Mouse (Mus musculus): ENCODE results near the gene Sp1. TPM values are rescaled to one million over a fixed set of nuclear protein-coding genes. Genes with fewer than 3 reads are reported as not detected.

Gene Sp1
- polyA plus RNA-seq, 1 experiment = 13.8 TPM

DNA sequence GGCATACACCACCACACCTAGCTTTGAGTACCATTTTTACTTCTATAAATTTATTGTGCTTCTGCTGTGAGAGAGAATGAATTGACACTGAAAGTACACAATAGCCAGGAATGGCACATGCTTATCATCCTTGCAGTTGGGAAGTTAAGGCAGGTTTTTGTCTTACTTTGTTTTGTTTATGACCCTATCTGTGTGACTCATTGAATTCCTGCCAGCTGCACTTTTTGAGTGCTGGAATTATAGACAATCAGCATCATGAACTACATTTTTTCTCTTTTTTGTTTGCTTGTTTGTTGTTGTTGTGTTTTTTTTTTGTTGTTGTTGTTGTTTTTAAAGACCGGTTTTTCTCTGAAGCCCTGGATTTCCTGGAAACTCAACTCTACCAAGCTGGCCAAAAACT, 15.0 kb downstream of the Sp1 start:
- H3K4me1 ChIP-seq (ENCODE audit: control insufficient read depth, insufficient read depth, insufficient read length, low read length) = no peaks in the 10 kb centered on the region
- WGBS = 13% methylated on average over 1 of the region's 1 CpGs
- no peaks in the 10 kb centered on the region for H3K27me3 ChIP-seq (ENCODE audit: control insufficient read depth, insufficient read depth, low read length)
- H3K27ac ChIP-seq (ENCODE audit: insufficient read depth, low read depth, low read length) = no peak overlapping the region
- H3K36me3 ChIP-seq (ENCODE audit: control insufficient read depth, insufficient read depth, low read length) = peaks cover 21% of the 10 kb centered on the region
- H3K4me3 ChIP-seq (ENCODE audit: low read depth, low read length) = no peak overlapping the region
- TF ChIP-seq CTCF (IDR thresholded peaks at IDR 0.05; ENCODE audit: extremely low read depth, insufficient read length, insufficient replicate concordance, low read depth, low read length) (no peak), POLR2A (IDR thresholded peaks at IDR 0.05; ENCODE audit: low read depth, low read length) (no peak)

DNA sequence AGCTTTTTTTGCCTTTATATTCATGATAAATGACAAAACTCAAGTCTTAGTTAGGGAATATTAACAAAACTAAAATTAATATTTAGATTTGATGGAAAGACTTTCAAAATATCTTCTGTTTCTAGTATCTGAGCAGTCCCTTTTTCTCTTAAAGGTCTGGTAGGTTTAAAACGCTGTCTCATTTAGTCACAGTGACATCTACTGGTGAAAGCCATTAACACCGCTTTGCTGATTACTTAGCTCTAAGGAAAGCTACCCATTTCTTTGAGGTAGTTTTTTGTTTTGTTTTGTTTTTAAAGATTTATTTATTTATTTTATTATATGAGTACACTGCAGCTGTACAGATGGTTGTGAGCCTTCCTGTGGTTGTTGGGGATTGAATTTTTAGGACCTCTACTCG, 15.5 kb downstream of the Sp1 start:
- H3K36me3 ChIP-seq (ENCODE audit: control insufficient read depth, insufficient read depth, low read length) = peaks cover 25% of the 10 kb centered on the region
- WGBS = 47% methylated on average over 3 of the region's 3 CpGs
- H3K4me3 ChIP-seq (ENCODE audit: low read depth, low read length) = no peak overlapping the region
- H3K27ac ChIP-seq (ENCODE audit: insufficient read depth, low read depth, low read length) = no peak overlapping the region
- no peaks in the 10 kb centered on the region for H3K4me1 ChIP-seq (ENCODE audit: control insufficient read depth, insufficient read depth, insufficient read length, low read length)
- TF ChIP-seq CTCF (IDR thresholded peaks at IDR 0.05; ENCODE audit: extremely low read depth, insufficient read length, insufficient replicate concordance, low read depth, low read length) (no peak), POLR2A (IDR thresholded peaks at IDR 0.05; ENCODE audit: low read depth, low read length) (no peak)
- H3K27me3 ChIP-seq (ENCODE audit: control insufficient read depth, insufficient read depth, low read length) = no peaks in the 10 kb centered on the region

DNA sequence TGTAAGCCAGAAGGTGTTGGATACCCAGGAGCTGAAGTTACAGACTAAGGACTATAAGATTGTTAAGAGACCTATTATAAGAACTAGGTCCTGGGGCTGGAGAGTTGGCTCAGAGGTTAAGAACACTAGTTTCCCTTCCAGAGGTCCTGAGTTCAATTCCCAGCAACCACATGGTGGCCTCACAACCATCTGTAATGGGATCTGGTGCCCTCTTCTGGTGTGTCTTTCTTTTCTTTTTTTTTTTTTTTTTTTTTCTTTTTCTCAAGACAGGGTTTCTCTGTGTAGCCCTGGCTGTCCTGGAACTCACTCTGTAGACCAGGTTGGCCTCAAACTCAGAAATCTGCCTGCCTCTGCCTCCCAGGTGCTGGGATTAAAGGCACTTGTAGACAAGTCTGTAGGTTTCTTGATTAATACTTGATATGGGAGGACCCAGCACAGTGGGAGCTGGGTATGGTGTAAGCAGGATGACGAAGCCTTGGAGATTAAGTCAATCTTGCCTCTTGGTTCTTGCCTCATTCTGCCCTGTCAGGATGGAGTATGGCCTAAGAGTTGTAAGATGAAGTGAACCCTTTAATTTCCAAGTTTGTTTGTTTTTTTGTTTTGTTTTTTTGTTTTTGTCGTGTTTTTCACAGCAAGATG, 17.8 kb downstream of the Sp1 start:
- Histone ChIP-seq H3K27me3 (ENCODE audit: control insufficient read depth, insufficient read depth, low read length) (no peaks in the 10 kb centered on the region), H3K4me1 (ENCODE audit: control insufficient read depth, insufficient read depth, insufficient read length, low read length) (no peaks in the 10 kb centered on the region), H3K4me3 (ENCODE audit: low read depth, low read length) (no peak overlapping the region), H3K36me3 (ENCODE audit: control insufficient read depth, insufficient read depth, low read length) (peaks cover 38% of the 10 kb centered on the region), H3K27ac (ENCODE audit: insufficient read depth, low read depth, low read length) (no peak overlapping the region)
- TF ChIP-seq POLR2A (IDR thresholded peaks at IDR 0.05; ENCODE audit: low read depth, low read length) (no peak), CTCF (IDR thresholded peaks at IDR 0.05; ENCODE audit: extremely low read depth, insufficient read length, insufficient replicate concordance, low read depth, low read length) (no peak)
- 89% methylated on average over 2 of the region's 2 CpGs for WGBS

DNA sequence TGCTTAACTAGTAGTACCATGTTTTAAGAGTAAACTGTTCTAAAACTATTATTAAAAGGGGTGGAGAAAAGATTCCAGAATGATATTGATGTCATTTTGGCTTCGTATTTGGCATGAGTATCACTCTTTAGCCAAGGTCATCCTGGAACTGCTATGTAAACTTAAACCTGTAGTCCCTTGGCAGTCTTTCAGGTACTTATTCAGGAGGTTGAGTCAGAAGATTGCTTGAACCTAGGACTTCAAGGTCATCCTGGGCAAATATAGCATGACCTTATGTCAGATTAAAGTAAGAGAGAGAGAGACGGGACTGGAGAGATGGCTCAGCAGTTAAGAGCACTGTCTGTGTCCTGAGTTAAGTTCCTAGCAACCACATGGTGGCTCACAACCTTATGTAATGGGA, 18.7 kb downstream of the Sp1 start:
- 68% methylated on average over 2 of the region's 2 CpGs for WGBS
- no peaks in the 10 kb centered on the region for H3K4me1 ChIP-seq (ENCODE audit: control insufficient read depth, insufficient read depth, insufficient read length, low read length)
- no peaks in the 10 kb centered on the region for H3K27me3 ChIP-seq (ENCODE audit: control insufficient read depth, insufficient read depth, low read length)
- TF ChIP-seq POLR2A (IDR thresholded peaks at IDR 0.05; ENCODE audit: low read depth, low read length) = no peak
- TF ChIP-seq CTCF (IDR thresholded peaks at IDR 0.05; ENCODE audit: extremely low read depth, insufficient read length, insufficient replicate concordance, low read depth, low read length) = no peak
- H3K36me3 ChIP-seq (ENCODE audit: control insufficient read depth, insufficient read depth, low read length) = peaks cover 43% of the 10 kb centered on the region
- no peak overlapping the region for H3K27ac ChIP-seq (ENCODE audit: insufficient read depth, low read depth, low read length)
- no peak overlapping the region for H3K4me3 ChIP-seq (ENCODE audit: low read depth, low read length)

DNA sequence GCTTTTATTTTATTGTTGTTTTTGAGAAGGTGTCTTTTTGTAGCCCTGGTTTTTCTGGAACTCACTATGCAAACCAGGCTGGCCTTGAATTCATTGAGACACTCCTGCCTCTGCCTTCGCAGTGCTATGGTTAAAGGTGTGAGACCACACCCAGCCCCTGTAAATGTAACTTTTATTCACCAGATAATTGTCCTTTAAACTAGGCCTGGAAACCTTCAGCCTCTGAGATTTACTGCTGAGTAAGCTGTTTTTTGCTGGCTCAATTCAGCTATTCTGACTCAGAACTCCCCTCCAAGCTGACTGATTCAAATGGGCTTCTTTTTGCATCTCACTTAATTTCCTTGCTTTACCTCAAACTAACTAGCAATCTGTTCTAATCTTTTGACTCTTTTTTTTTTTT, 21.0 kb downstream of the Sp1 start:
- Histone ChIP-seq H3K27ac (ENCODE audit: insufficient read depth, low read depth, low read length) (no peak overlapping the region), H3K4me1 (ENCODE audit: control insufficient read depth, insufficient read depth, insufficient read length, low read length) (no peaks in the 10 kb centered on the region), H3K4me3 (ENCODE audit: low read depth, low read length) (no peak overlapping the region), H3K36me3 (ENCODE audit: control insufficient read depth, insufficient read depth, low read length) (peaks cover 58% of the 10 kb centered on the region), H3K27me3 (ENCODE audit: control insufficient read depth, insufficient read depth, low read length) (no peaks in the 10 kb centered on the region)
- TF ChIP-seq POLR2A (IDR thresholded peaks at IDR 0.05; ENCODE audit: low read depth, low read length) = no peak
- no peak for TF ChIP-seq CTCF (IDR thresholded peaks at IDR 0.05; ENCODE audit: extremely low read depth, insufficient read length, insufficient replicate concordance, low read depth, low read length)
- WGBS = 78% methylated on average over 1 of the region's 1 CpGs

DNA sequence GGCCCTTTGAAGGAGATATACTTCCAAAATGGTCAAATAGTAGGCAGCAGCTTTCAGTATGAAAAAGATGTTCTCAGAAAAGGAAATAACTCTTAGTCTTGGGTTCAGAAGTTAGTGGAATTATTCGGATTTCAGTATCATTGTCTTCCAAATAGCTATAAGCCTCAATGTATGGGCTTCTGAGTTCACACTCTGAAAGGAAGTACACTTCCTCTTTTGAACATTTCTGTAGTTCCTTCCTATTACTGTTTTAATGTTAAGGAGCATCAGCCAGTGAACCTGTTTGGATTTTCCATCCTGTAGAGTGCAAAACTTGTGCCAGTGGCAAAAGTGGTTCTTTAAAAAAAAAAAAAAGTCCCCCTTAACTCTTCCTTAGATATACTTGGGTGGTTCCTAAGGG, 26.1 kb downstream of the Sp1 start:
- peaks cover 69% of the 10 kb centered on the region for H3K36me3 ChIP-seq (ENCODE audit: control insufficient read depth, insufficient read depth, low read length)
- TF ChIP-seq CTCF (IDR thresholded peaks at IDR 0.05; ENCODE audit: extremely low read depth, insufficient read length, insufficient replicate concordance, low read depth, low read length) (no peak), POLR2A (IDR thresholded peaks at IDR 0.05; ENCODE audit: low read depth, low read length) (no peak)
- H3K27me3 ChIP-seq (ENCODE audit: control insufficient read depth, insufficient read depth, low read length) = no peaks in the 10 kb centered on the region
- no peak overlapping the region for H3K4me3 ChIP-seq (ENCODE audit: low read depth, low read length)
- H3K27ac ChIP-seq (ENCODE audit: insufficient read depth, low read depth, low read length) = no peak overlapping the region
- 74% methylated on average over 1 of the region's 1 CpGs for WGBS
- no peaks in the 10 kb centered on the region for H3K4me1 ChIP-seq (ENCODE audit: control insufficient read depth, insufficient read depth, insufficient read length, low read length)

DNA sequence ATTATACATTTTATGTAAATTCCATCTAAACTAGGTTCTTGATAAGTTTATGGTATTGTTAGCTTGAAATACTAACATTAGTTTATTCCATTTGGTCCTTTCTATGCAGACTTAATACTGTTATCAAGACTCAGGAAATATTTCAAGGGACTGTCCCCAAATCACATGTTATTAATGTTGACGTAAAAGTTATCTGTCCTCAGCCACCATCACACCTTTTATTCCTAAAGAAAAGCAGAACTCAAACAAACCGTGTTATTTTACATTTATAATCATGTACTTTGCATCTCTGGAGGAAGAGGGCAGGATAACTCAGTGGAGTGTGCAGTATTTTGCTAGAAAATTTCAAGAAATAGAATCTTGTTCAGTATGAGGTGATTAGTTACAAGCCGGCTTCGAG, 27.2 kb downstream of the Sp1 start:
- H3K27ac ChIP-seq (ENCODE audit: insufficient read depth, low read depth, low read length) = no peak overlapping the region
- H3K27me3 ChIP-seq (ENCODE audit: control insufficient read depth, insufficient read depth, low read length) = no peaks in the 10 kb centered on the region
- H3K4me1 ChIP-seq (ENCODE audit: control insufficient read depth, insufficient read depth, insufficient read length, low read length) = no peaks in the 10 kb centered on the region
- no peak overlapping the region for H3K4me3 ChIP-seq (ENCODE audit: low read depth, low read length)
- 82% methylated on average over 4 of the region's 4 CpGs for WGBS
- H3K36me3 ChIP-seq (ENCODE audit: control insufficient read depth, insufficient read depth, low read length) = peaks cover 64% of the 10 kb centered on the region
- TF ChIP-seq POLR2A (IDR thresholded peaks at IDR 0.05; ENCODE audit: low read depth, low read length) (no peak), CTCF (IDR thresholded peaks at IDR 0.05; ENCODE audit: extremely low read depth, insufficient read length, insufficient replicate concordance, low read depth, low read length) (no peak)
